Mouse (Mus musculus): ENCODE measurements around the gene Dip2b. TPM values are rescaled to one million over a fixed set of nuclear protein-coding genes. Genes with fewer than 3 reads are reported as not detected.

Gene Dip2b
- total and polyA plus RNA-seq, 2 experiments, result 2.0 to 3.1 TPM

DNA sequence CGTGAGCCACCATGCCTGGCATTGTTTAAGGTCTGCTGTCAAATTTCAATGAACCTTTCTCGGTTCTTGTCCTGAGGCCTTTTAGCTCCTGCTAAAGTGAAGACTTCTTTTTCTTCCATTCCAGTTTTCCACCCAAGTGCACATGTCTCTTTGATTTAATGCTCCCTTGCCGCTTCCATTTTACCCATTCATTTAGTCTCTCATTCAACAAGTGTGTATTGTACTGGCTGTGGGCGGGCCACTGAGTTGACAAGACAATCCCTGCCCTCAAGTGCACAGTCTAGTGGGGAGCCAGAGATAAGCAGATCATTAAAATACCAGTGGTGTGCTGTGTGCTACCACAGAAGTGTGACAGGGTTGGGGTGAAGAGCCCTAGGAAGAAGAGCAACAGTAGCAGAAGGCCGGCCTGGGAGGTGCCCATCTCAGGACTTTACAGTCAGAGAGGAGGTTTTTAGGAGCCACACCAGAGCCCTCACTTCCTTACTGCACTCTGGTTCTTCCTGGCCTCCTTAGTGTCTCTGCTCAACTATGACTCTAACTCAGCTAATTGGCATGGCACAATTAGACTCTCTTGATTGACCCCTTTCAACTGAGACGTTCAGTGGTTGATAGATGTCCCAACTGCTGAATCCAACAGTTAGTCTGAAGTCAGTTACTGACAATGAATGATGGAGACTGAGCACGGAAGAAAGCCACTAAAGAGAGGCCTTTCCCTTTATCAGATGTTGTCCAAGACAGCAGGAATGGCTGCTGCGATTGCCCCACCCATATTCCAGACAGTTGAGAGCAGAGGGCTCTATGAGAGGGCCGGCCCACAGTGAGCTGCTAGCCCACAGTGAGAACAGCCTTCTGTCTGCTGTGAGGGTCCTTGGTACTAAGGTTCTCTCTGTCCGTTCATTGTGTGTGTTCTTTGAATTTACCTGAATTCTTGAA is 75.1 kb downstream of the Dip2b start:
- Histone ChIP-seq H3K36me3 (ENCODE audit: control insufficient read depth, insufficient read depth, low read length) (peaks cover 3% of the 10 kb centered on the region; the same call in 1 of the 2 replicates), H3K4me3 (ENCODE audit: insufficient read depth, low read depth, low read length) (no peak overlapping the region), H3K9ac (ENCODE audit: low read depth, low read length) (no peak overlapping the region), H3K4me1 (ENCODE audit: control insufficient read depth, insufficient read depth, low read length) (peaks cover 9% of the 10 kb centered on the region), H3K79me2 (ENCODE audit: control insufficient read depth, insufficient read depth, low read length) (no peaks in the 10 kb centered on the region; the same call in 1 of the 2 replicates), H3K27ac (replicated peaks; ENCODE audit: insufficient read depth, low read depth, low read length) (no peak overlapping the region), H3K27me3 (ENCODE audit: control insufficient read depth, insufficient read depth, low read length) (no peaks in the 10 kb centered on the region)
- WGBS, result 88% methylated on average over 10 of the region's 10 CpGs
- no peak for DNase-seq (ENCODE audit: extremely low read depth, low read depth, low spot score)
- no peak for TF ChIP-seq CTCF (IDR thresholded peaks at IDR 0.05; ENCODE audit: low read depth, low read length)
- TF ChIP-seq POLR2A (IDR thresholded peaks at IDR 0.05; ENCODE audit: extremely low read depth, insufficient read depth, low read length), result no peak

DNA sequence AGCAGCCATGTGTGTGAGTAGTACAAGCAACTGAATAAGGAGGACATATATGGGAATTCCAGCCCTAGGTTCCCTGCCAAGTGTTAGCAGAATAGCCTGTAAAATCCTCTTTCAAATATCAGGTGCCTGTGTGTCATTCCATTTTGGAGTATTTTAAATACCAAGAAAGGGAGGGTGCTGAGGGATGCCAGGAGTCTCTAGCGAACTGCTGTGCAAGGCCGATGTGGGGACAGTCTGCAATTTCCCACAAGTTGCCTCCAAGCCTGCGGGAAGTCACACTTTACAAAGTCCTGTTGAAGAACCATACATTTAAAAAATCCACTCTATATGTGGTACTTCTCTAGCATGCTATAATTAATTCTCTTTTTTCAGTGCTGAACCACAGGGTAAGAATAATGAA is 77.0 kb downstream of the Dip2b start:
- H3K4me3 ChIP-seq (ENCODE audit: insufficient read depth, low read depth, low read length), result no peak overlapping the region
- H3K9ac ChIP-seq (ENCODE audit: low read depth, low read length), result no peak overlapping the region
- peaks cover 3% of the 10 kb centered on the region; the same call in 1 of the 2 replicates for H3K36me3 ChIP-seq (ENCODE audit: control insufficient read depth, insufficient read depth, low read length)
- 97% methylated on average over 3 of the region's 3 CpGs for WGBS
- H3K79me2 ChIP-seq (ENCODE audit: control insufficient read depth, insufficient read depth, low read length), result no peaks in the 10 kb centered on the region; the same call in 1 of the 2 replicates
- H3K4me1 ChIP-seq (ENCODE audit: control insufficient read depth, insufficient read depth, low read length), result peaks cover 7% of the 10 kb centered on the region
- no peaks in the 10 kb centered on the region for H3K27me3 ChIP-seq (ENCODE audit: control insufficient read depth, insufficient read depth, low read length)
- DNase-seq (ENCODE audit: extremely low read depth, low read depth, low spot score), result no peak
- TF ChIP-seq POLR2A (IDR thresholded peaks at IDR 0.05; ENCODE audit: extremely low read depth, insufficient read depth, low read length) (no peak), CTCF (IDR thresholded peaks at IDR 0.05; ENCODE audit: low read depth, low read length) (no peak)
- no peak overlapping the region for H3K27ac ChIP-seq (replicated peaks; ENCODE audit: insufficient read depth, low read depth, low read length)

DNA sequence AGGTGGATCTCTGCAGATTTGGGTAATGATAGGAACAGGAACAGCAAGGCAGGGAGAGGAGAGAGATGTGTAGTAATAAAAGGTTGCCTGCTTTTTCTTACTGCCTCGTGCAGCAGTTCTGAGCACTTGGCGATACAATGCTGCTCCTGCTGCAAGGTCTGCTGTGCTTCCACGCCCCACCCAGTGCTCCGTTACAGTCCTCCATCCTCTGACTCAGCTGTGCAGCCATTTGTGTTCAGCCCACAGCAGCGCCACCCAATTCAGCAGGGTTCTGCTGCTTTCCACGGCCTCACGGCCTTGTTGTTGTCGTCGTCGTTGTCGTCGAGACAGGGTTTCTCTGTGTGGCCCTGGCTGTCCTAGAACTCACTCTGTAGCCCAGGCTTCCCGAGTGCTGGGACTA is 77.9 kb downstream of the Dip2b start:
- H3K9ac ChIP-seq (ENCODE audit: low read depth, low read length), result no peak overlapping the region
- H3K4me3 ChIP-seq (ENCODE audit: insufficient read depth, low read depth, low read length), result no peak overlapping the region
- WGBS, result 93% methylated on average over 13 of the region's 13 CpGs
- no peak for DNase-seq (ENCODE audit: extremely low read depth, low read depth, low spot score)
- TF ChIP-seq CTCF (IDR thresholded peaks at IDR 0.05; ENCODE audit: low read depth, low read length) (no peak), POLR2A (IDR thresholded peaks at IDR 0.05; ENCODE audit: extremely low read depth, insufficient read depth, low read length) (no peak)
- peaks cover 3% of the 10 kb centered on the region; the same call in 1 of the 2 replicates for H3K36me3 ChIP-seq (ENCODE audit: control insufficient read depth, insufficient read depth, low read length)
- H3K79me2 ChIP-seq (ENCODE audit: control insufficient read depth, insufficient read depth, low read length), result no peaks in the 10 kb centered on the region; the same call in 1 of the 2 replicates
- no peak overlapping the region for H3K27ac ChIP-seq (replicated peaks; ENCODE audit: insufficient read depth, low read depth, low read length)
- H3K4me1 ChIP-seq (ENCODE audit: control insufficient read depth, insufficient read depth, low read length), result peaks cover 10% of the 10 kb centered on the region
- H3K27me3 ChIP-seq (ENCODE audit: control insufficient read depth, insufficient read depth, low read length), result no peaks in the 10 kb centered on the region

DNA sequence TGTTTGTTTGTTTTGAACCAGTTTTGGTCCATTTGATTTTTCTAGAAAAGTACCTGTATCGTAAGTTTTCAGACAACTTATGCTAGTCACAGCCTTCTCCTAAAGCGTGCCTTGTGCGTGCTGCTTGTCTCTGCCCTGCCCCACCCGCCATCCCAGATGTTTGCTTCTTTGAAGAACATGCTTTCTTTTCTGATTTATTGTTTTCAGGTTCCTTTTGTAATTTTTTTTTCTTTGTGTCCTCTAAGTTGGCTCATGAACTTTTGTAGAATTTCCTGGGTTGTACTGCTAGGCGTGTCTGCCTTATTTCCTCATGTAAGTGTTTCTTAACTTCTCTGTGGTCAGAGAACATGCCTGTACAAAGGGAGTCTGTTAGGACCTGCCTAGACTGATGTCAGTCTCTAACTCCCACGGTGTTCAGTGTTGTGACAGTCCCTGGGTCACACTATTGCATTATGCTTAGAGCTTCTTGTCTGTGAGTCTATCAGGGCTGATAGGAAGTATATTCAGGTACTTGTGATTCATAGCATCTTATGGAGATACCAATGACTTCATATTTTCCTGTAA is 80.8 kb downstream of the Dip2b start:
- no peaks in the 10 kb centered on the region for H3K27me3 ChIP-seq (ENCODE audit: control insufficient read depth, insufficient read depth, low read length)
- no peak overlapping the region for H3K27ac ChIP-seq (replicated peaks; ENCODE audit: insufficient read depth, low read depth, low read length)
- H3K4me3 ChIP-seq (ENCODE audit: insufficient read depth, low read depth, low read length), result no peak overlapping the region
- no peak for DNase-seq (ENCODE audit: extremely low read depth, low read depth, low spot score)
- no peak for TF ChIP-seq POLR2A (IDR thresholded peaks at IDR 0.05; ENCODE audit: extremely low read depth, insufficient read depth, low read length)
- no peak for TF ChIP-seq CTCF (IDR thresholded peaks at IDR 0.05; ENCODE audit: low read depth, low read length)
- no peaks in the 10 kb centered on the region; the same call in 1 of the 2 replicates for H3K79me2 ChIP-seq (ENCODE audit: control insufficient read depth, insufficient read depth, low read length)
- peaks cover 6% of the 10 kb centered on the region; the same call in 1 of the 2 replicates for H3K4me1 ChIP-seq (ENCODE audit: control insufficient read depth, insufficient read depth, low read length)
- H3K9ac ChIP-seq (ENCODE audit: low read depth, low read length), result no peak overlapping the region
- WGBS, result 76% methylated on average over 6 of the region's 6 CpGs
- H3K36me3 ChIP-seq (ENCODE audit: control insufficient read depth, insufficient read depth, low read length), result peaks cover 3% of the 10 kb centered on the region; the same call in 1 of the 2 replicates

DNA sequence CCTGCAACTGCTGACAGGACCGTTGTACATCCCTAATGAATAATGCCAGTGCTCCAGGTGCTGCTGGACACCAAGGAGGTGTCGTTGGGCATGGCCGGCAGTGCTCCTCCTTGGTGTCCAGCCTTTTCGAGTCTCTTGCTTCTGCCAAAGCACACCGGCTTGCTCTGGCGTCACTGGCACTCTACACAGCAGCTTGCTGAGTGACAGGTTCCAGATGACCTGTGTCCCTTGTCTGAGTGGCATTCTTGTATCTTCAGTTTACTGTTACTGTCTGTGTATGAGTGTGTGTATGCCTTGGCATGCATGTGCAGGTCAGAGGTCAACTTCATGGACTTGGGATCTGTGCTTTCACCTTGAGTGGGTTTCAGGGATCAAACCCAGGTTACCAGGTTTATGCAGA is 83.0 kb downstream of the Dip2b start:
- Histone ChIP-seq H3K27ac (replicated peaks; ENCODE audit: insufficient read depth, low read depth, low read length) (no peak overlapping the region), H3K4me1 (ENCODE audit: control insufficient read depth, insufficient read depth, low read length) (peaks cover 6% of the 10 kb centered on the region; the same call in 1 of the 2 replicates), H3K27me3 (ENCODE audit: control insufficient read depth, insufficient read depth, low read length) (no peaks in the 10 kb centered on the region), H3K36me3 (ENCODE audit: control insufficient read depth, insufficient read depth, low read length) (peaks cover 3% of the 10 kb centered on the region; the same call in 1 of the 2 replicates), H3K79me2 (ENCODE audit: control insufficient read depth, insufficient read depth, low read length) (no peaks in the 10 kb centered on the region; the same call in 1 of the 2 replicates), H3K9ac (ENCODE audit: low read depth, low read length) (no peak overlapping the region), H3K4me3 (ENCODE audit: insufficient read depth, low read depth, low read length) (no peak overlapping the region)
- peak; percentile 70 for DNase-seq (ENCODE audit: extremely low read depth, low read depth, low spot score)
- WGBS, result 40% methylated on average over 6 of the region's 6 CpGs
- TF ChIP-seq POLR2A (IDR thresholded peaks at IDR 0.05; ENCODE audit: extremely low read depth, insufficient read depth, low read length) (no peak), CTCF (IDR thresholded peaks at IDR 0.05; ENCODE audit: low read depth, low read length) (no peak)
